Mouse (Mus musculus): ENCODE measurements around the gene 1110002E22Rik. TPM values are rescaled to one million over a fixed set of nuclear protein-coding genes. Genes with fewer than 3 reads are reported as not detected.

Gene 1110002E22Rik
- total RNA-seq, 2 experiments from 2014 or later, result 1.7 to 2.5 TPM

DNA sequence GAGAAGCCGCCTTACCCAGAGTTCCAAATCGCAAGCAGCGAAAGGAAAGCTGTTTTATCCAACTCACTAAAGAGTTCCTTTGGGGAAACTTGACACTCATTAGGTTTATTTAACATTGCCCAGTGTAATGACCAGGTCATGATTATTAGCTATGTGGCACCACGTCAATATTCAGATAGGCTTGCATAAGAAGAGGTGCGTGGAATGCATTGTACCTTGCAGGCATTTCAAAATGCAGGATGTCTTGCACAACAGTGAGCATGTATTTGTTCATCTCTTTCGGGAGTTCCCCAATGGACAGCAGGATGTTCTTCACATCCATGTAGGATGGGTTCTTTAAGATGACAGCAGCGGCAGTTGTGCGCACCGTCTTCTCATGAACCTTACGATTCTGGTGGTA is 42.0 kb downstream of the 1110002E22Rik start:
- DNase-seq, result no peak

- DNase-seq, result no peak
Measured at GRCm38 (mm10) chr3:138110910-138111782, 46.3 kb downstream of the 1110002E22Rik start.

DNA sequence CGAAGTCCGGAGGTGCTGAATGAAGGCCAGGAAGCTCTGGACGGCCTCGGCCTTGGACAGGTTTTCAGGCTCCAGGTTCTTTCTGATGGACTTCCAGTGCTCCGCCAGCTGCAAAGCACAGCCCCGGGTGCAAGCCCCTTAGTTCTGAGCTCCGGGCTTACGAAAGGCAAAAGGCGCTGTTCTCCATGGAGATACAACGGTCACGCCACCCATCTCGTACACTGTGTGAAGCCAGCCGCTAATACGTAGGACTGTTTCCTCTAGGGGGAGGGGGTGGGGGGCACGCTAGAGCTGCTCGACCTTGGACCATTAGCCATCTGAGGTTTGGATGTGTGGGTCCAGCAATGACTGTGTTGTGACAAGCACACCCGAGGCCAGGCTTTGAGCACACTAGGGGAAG is 49.3 kb downstream of the 1110002E22Rik start:
- DNase-seq, result no peak

GRCm38 (mm10) chr3:138116871-138117270 is 52.0 kb downstream of the 1110002E22Rik start:
- no peak for DNase-seq

- no peak for DNase-seq
Measured at GRCm38 (mm10) chr3:138118392-138118791, 53.5 kb downstream of the 1110002E22Rik start.

DNA sequence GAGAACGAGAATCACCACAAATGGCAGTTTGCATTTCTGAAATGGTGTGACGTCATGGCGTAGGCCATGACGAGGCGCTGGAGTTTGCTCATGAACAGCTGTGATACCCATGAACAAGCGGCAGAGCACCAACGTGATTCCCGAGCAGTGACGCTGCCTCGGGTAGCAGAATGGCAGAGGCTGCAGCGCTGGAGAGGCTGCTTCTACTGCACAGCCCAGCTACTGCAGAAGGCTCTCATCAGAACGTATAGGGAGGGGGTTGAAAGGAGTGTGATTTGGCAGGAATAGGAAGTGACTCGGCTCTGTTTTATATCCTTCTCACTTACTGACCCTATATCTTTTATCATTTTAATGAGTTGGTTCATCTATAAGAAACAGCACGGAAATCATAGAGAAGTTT is 54.0 kb downstream of the 1110002E22Rik start:
- DNase-seq, result no peak

DNA sequence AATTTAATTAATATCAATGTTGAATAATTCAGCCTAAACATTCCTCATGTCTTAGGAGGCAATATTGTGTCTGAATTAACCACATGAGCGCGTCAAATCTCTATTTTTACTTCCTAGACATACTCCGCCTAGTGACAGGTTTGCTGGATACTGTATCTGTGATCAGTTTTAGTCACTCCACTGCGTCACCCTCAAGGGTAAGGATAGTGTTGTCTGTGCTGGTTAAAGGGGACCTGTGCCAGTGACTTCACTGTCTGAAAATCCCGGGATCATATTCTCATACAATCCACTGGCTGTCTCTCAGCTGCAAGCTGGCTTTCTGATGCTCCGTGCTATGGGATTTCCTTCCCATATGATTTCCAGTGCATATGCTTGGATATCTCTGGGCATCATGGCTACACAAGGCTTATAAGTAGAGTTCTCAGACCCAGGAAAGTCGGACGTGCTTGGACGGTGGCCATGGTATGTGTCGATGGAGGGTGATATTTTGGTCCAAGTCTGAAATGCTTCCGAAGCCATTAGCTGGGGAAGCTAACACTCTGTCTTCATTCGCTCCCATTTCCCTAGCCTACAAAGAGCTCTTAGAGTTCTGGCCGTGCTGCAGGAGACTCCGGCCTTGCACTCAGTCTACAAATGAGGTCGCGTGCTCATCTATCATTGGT is 54.7 kb downstream of the 1110002E22Rik start:
- DNase-seq, result no peak

DNA sequence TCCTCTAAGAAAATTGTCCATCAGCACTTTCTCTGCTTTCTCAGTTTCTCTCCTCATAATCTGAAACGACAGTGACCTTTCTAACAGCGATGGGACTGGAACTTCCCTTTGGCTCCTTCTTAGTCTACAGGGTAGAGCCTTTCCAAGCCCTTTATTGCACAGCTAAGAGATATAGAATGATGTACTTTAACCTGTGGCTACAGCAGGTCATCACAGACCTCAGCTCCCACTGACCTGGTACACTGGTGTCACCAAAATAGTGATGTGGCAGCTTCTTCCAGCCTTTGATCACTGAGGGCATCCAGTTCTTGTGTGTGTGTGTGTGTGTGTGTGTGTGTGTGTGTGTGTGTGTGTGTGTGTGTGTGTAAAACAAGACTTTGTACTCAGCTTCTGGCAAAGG is 56.6 kb downstream of the 1110002E22Rik start:
- no peak for DNase-seq

- DNase-seq, result no peak
Measured at GRCm38 (mm10) chr3:138123842-138124241, 59.0 kb downstream of the 1110002E22Rik start.

- no peak for DNase-seq
Measured at GRCm38 (mm10) chr3:138129110-138129509, 64.3 kb downstream of the 1110002E22Rik start.

GRCm38 (mm10) chr3:138130692-138131091 is 65.8 kb downstream of the 1110002E22Rik start:
- no peak for DNase-seq

Other genes with a start within 250 kb of the 1110002E22Rik start
- 100 to 1,000 TPM; 135 to 151 TPM for gene H2afz, start 200.6 kb upstream of the 1110002E22Rik start, total RNA-seq (2021)
- gene Dnajb14, start 197.4 kb upstream of the 1110002E22Rik start, total RNA-seq (2021), result 10 to 100 TPM; 52.1 to 53.8 TPM
- gene Lamtor3, start 146.5 kb upstream of the 1110002E22Rik start, total RNA-seq (2021), result 10 to 100 TPM; 64.8 to 65.3 TPM
- gene Dapp1, start 83.5 kb upstream of the 1110002E22Rik start, total RNA-seq (2021), result 1 to 10 TPM; 4.4 to 7.0 TPM
- under 1 TPM in 1 of 2 experiments, not detected in 1; 0.30 TPM for gene Gm5105, start 2.3 kb downstream of the 1110002E22Rik start, total RNA-seq (2021)
- 1 to 10 TPM; 3.9 to 5.1 TPM for gene Trmt10a, start 78.4 kb downstream of the 1110002E22Rik start, total RNA-seq (2021)
- gene Mttp, start 79.9 kb downstream of the 1110002E22Rik start, total RNA-seq (2021), result 1 to 10 TPM; 6.0 to 6.8 TPM
- not detected for gene 4930579F01Rik, start 128.8 kb downstream of the 1110002E22Rik start, total RNA-seq (2021)
- under 1 TPM in 1 of 2 experiments, not detected in 1; 0.10 TPM for gene Adh7, start 152.7 kb downstream of the 1110002E22Rik start, total RNA-seq (2021)
- under 1 TPM; 0.45 to 0.68 TPM for gene Adh1, start 195.9 kb downstream of the 1110002E22Rik start, total RNA-seq (2021)
- gene Adh6a, start 248.2 kb downstream of the 1110002E22Rik start, total RNA-seq (2021), result not detected